Mouse (Mus musculus): ENCODE measurements around the gene Brms1l. TPM values are rescaled to one million over a fixed set of nuclear protein-coding genes. Genes with fewer than 3 reads are reported as not detected.

Brms1l gene
- polyA plus RNA-seq, 1 experiment from 2014 or later, result 45.1 TPM

- H3K27ac ChIP-seq (ENCODE audit: low read depth, low read length), result no peak overlapping the region
- H3K4me3 ChIP-seq (ENCODE audit: low read depth, low read length), result no peak overlapping the region
- ATAC-seq (ENCODE audit: low read depth), result peak; percentile 70; the same call in 1 of the 2 replicates
- no peak overlapping the region for H3K4me2 ChIP-seq (ENCODE audit: low read depth, low read length)
- no peak overlapping the region for H3K9ac ChIP-seq (replicated peaks; ENCODE audit: low read depth, low read length)
- H3K4me1 ChIP-seq (ENCODE audit: control insufficient read depth, insufficient read depth, low read length), result no peaks in the 10 kb centered on the region
- H3K9me3 ChIP-seq (ENCODE audit: control insufficient read depth, low read length), result no peaks in the 10 kb centered on the region
- H3K27me3 ChIP-seq (ENCODE audit: control insufficient read depth, insufficient read depth, low read length), result no peaks in the 10 kb centered on the region
- peaks cover 15% of the 10 kb centered on the region for H3K36me3 ChIP-seq (ENCODE audit: control insufficient read depth, insufficient read depth, low read length)
- WGBS, result 63% methylated on average over 1 of the region's 1 CpGs
These were observed 10.6 kb downstream of the Brms1l start for GRCm38 (mm10) chr12:55846741-55847140.

GRCm38 (mm10) chr12:55847851-55848250 lies 11.7 kb downstream of the Brms1l start:
- Histone ChIP-seq H3K4me2 (ENCODE audit: low read depth, low read length) (no peak overlapping the region), H3K27me3 (ENCODE audit: control insufficient read depth, insufficient read depth, low read length) (no peaks in the 10 kb centered on the region), H3K9me3 (ENCODE audit: control insufficient read depth, low read length) (no peaks in the 10 kb centered on the region), H3K4me1 (ENCODE audit: control insufficient read depth, insufficient read depth, low read length) (no peaks in the 10 kb centered on the region), H3K4me3 (ENCODE audit: low read depth, low read length) (no peak overlapping the region), H3K9ac (replicated peaks; ENCODE audit: low read depth, low read length) (no peak overlapping the region), H3K27ac (ENCODE audit: low read depth, low read length) (no peak overlapping the region), H3K36me3 (ENCODE audit: control insufficient read depth, insufficient read depth, low read length) (peaks cover 15% of the 10 kb centered on the region)
- no peak for ATAC-seq (ENCODE audit: low read depth)
- 95% methylated on average over 4 of the region's 4 CpGs for WGBS

GRCm38 (mm10) chr12:55850650-55851049 lies 14.5 kb downstream of the Brms1l start:
- no peak overlapping the region for H3K4me2 ChIP-seq (ENCODE audit: low read depth, low read length)
- no peak overlapping the region for H3K4me3 ChIP-seq (ENCODE audit: low read depth, low read length)
- no peaks in the 10 kb centered on the region for H3K9me3 ChIP-seq (ENCODE audit: control insufficient read depth, low read length)
- peaks cover 4% of the 10 kb centered on the region; the same call in 1 of the 2 replicates for H3K36me3 ChIP-seq (ENCODE audit: control insufficient read depth, insufficient read depth, low read length)
- no peak for ATAC-seq (ENCODE audit: low read depth)
- no peaks in the 10 kb centered on the region for H3K4me1 ChIP-seq (ENCODE audit: control insufficient read depth, insufficient read depth, low read length)
- no peak overlapping the region for H3K27ac ChIP-seq (ENCODE audit: low read depth, low read length)
- no peaks in the 10 kb centered on the region for H3K27me3 ChIP-seq (ENCODE audit: control insufficient read depth, insufficient read depth, low read length)
- H3K9ac ChIP-seq (replicated peaks; ENCODE audit: low read depth, low read length), result no peak overlapping the region

GRCm38 (mm10) chr12:55859409-55860349 lies 23.6 kb downstream of the Brms1l start:
- H3K4me2 ChIP-seq (ENCODE audit: low read depth, low read length), result no peak overlapping the region
- no peaks in the 10 kb centered on the region for H3K4me1 ChIP-seq (ENCODE audit: control insufficient read depth, insufficient read depth, low read length)
- H3K4me3 ChIP-seq (ENCODE audit: low read depth, low read length), result no peak overlapping the region
- 96% methylated on average over 17 of the region's 17 CpGs for WGBS
- ATAC-seq (ENCODE audit: low read depth), result no peak
- H3K9me3 ChIP-seq (ENCODE audit: control insufficient read depth, low read length), result no peaks in the 10 kb centered on the region
- H3K27ac ChIP-seq (ENCODE audit: low read depth, low read length), result no peak overlapping the region
- H3K36me3 ChIP-seq (ENCODE audit: control insufficient read depth, insufficient read depth, low read length), result peaks cover 15% of the 10 kb centered on the region
- no peaks in the 10 kb centered on the region for H3K27me3 ChIP-seq (ENCODE audit: control insufficient read depth, insufficient read depth, low read length)
- H3K9ac ChIP-seq (replicated peaks; ENCODE audit: low read depth, low read length), result no peak overlapping the region

- 89% methylated on average over 7 of the region's 7 CpGs for WGBS
- Histone ChIP-seq H3K9me3 (ENCODE audit: control insufficient read depth, low read length) (no peaks in the 10 kb centered on the region), H3K9ac (replicated peaks; ENCODE audit: low read depth, low read length) (no peak overlapping the region), H3K4me2 (ENCODE audit: low read depth, low read length) (no peak overlapping the region), H3K36me3 (ENCODE audit: control insufficient read depth, insufficient read depth, low read length) (peaks cover 17% of the 10 kb centered on the region), H3K27ac (ENCODE audit: low read depth, low read length) (no peak overlapping the region), H3K4me3 (ENCODE audit: low read depth, low read length) (no peak overlapping the region), H3K4me1 (ENCODE audit: control insufficient read depth, insufficient read depth, low read length) (no peaks in the 10 kb centered on the region), H3K27me3 (ENCODE audit: control insufficient read depth, insufficient read depth, low read length) (no peaks in the 10 kb centered on the region)
- no peak for ATAC-seq (ENCODE audit: low read depth)
These were observed 24.5 kb downstream of the Brms1l start for GRCm38 (mm10) chr12:55860631-55861030.

- Histone ChIP-seq H3K9me3 (ENCODE audit: control insufficient read depth, low read length) (no peaks in the 10 kb centered on the region), H3K4me3 (ENCODE audit: low read depth, low read length) (no peak overlapping the region), H3K27me3 (ENCODE audit: control insufficient read depth, insufficient read depth, low read length) (no peaks in the 10 kb centered on the region), H3K4me1 (ENCODE audit: control insufficient read depth, insufficient read depth, low read length) (no peaks in the 10 kb centered on the region), H3K36me3 (ENCODE audit: control insufficient read depth, insufficient read depth, low read length) (peaks cover 10% of the 10 kb centered on the region; the same call in 1 of the 2 replicates), H3K4me2 (ENCODE audit: low read depth, low read length) (no peak overlapping the region), H3K9ac (replicated peaks; ENCODE audit: low read depth, low read length) (no peak overlapping the region), H3K27ac (ENCODE audit: low read depth, low read length) (no peak overlapping the region)
- 97% methylated on average over 4 of the region's 4 CpGs for WGBS
- no peak for ATAC-seq (ENCODE audit: low read depth)
These were observed 31.6 kb downstream of the Brms1l start for GRCm38 (mm10) chr12:55867738-55868137.

GRCm38 (mm10) chr12:55869622-55870322 lies 33.6 kb downstream of the Brms1l start:
- Histone ChIP-seq H3K9me3 (ENCODE audit: control insufficient read depth, low read length) (no peaks in the 10 kb centered on the region), H3K4me2 (ENCODE audit: low read depth, low read length) (no peak overlapping the region), H3K4me3 (ENCODE audit: low read depth, low read length) (no peak overlapping the region), H3K4me1 (ENCODE audit: control insufficient read depth, insufficient read depth, low read length) (no peaks in the 10 kb centered on the region), H3K27ac (ENCODE audit: low read depth, low read length) (no peak overlapping the region), H3K9ac (replicated peaks; ENCODE audit: low read depth, low read length) (no peak overlapping the region), H3K36me3 (ENCODE audit: control insufficient read depth, insufficient read depth, low read length) (peaks cover 6% of the 10 kb centered on the region; the same call in 1 of the 2 replicates), H3K27me3 (ENCODE audit: control insufficient read depth, insufficient read depth, low read length) (no peaks in the 10 kb centered on the region)
- 95% methylated on average over 5 of the region's 5 CpGs for WGBS
- no peak for ATAC-seq (ENCODE audit: low read depth)

GRCm38 (mm10) chr12:55885449-55885848 lies 49.3 kb downstream of the Brms1l start:
- no peaks in the 10 kb centered on the region for H3K4me1 ChIP-seq (ENCODE audit: control insufficient read depth, insufficient read depth, low read length)
- no peak overlapping the region for H3K27ac ChIP-seq (ENCODE audit: low read depth, low read length)
- H3K27me3 ChIP-seq (ENCODE audit: control insufficient read depth, insufficient read depth, low read length), result no peaks in the 10 kb centered on the region
- H3K9ac ChIP-seq (replicated peaks; ENCODE audit: low read depth, low read length), result no peak overlapping the region
- 73% methylated on average over 4 of the region's 4 CpGs for WGBS
- no peak for ATAC-seq (ENCODE audit: low read depth)
- no peak overlapping the region for H3K4me3 ChIP-seq (ENCODE audit: low read depth, low read length)
- H3K9me3 ChIP-seq (ENCODE audit: control insufficient read depth, low read length), result no peaks in the 10 kb centered on the region
- no peaks in the 10 kb centered on the region for H3K36me3 ChIP-seq (ENCODE audit: control insufficient read depth, insufficient read depth, low read length)
- H3K4me2 ChIP-seq (ENCODE audit: low read depth, low read length), result no peak overlapping the region

- Histone ChIP-seq H3K27me3 (ENCODE audit: control insufficient read depth, insufficient read depth, low read length) (no peaks in the 10 kb centered on the region), H3K9ac (replicated peaks; ENCODE audit: low read depth, low read length) (no peak overlapping the region), H3K36me3 (ENCODE audit: control insufficient read depth, insufficient read depth, low read length) (no peaks in the 10 kb centered on the region), H3K27ac (ENCODE audit: low read depth, low read length) (no peak overlapping the region), H3K4me3 (ENCODE audit: low read depth, low read length) (no peak overlapping the region), H3K4me2 (ENCODE audit: low read depth, low read length) (peak overlapping the region; percentile 32), H3K9me3 (ENCODE audit: control insufficient read depth, low read length) (no peaks in the 10 kb centered on the region), H3K4me1 (ENCODE audit: control insufficient read depth, insufficient read depth, low read length) (no peaks in the 10 kb centered on the region)
- peak; percentile 28; the same call in 1 of the 2 replicates for ATAC-seq (ENCODE audit: low read depth)
- 32% methylated on average over 5 of the region's 5 CpGs for WGBS
These were observed 52.4 kb downstream of the Brms1l start for GRCm38 (mm10) chr12:55888570-55888969.
